Mouse (Mus musculus): Measurements from ENCODE around the gene Rnf113a2.

- TF ChIP-seq CTCF (IDR thresholded peaks at IDR 0.05; ENCODE audit: borderline replicate concordance, insufficient read depth, low read length) (no peak), POLR2A (IDR thresholded peaks at IDR 0.05; ENCODE audit: low read depth, low read length) (no peak)
These were observed 32.9 kb downstream of the Rnf113a2 start for GRCm38 (mm10) chr12:84449887-84450286.

Data from embryonic fibroblast, embryonic 13.5 days (primary cell).